Mouse (Mus musculus) small intestine, adult 2 months (tissue): ENCODE measurements around the gene Tsc22d4.

Experiments used
- CTCF ChIP-seq: fragments of 200-500 bp; IDR thresholded peaks from 2 replicates; pipeline ENCODE4 v1.5.1; 2012; ENCODE audit warnings: low read depth, mild to moderate bottlenecking, control low read depth, inconsistent platforms, low read length, moderate library complexity, mixed read lengths; ENCODE audit not compliant: insufficient replicate concordance, insufficient read length; ENCODE audit errors: extremely low read depth
- POLR2A ChIP-seq: fragments of 200-500 bp; IDR thresholded peaks from 2 replicates; pipeline ENCODE4 v1.6.1; 2012; ENCODE audit warnings: low read depth, mild to moderate bottlenecking, control low read depth, inconsistent platforms, low read length, moderate library complexity

DNA sequence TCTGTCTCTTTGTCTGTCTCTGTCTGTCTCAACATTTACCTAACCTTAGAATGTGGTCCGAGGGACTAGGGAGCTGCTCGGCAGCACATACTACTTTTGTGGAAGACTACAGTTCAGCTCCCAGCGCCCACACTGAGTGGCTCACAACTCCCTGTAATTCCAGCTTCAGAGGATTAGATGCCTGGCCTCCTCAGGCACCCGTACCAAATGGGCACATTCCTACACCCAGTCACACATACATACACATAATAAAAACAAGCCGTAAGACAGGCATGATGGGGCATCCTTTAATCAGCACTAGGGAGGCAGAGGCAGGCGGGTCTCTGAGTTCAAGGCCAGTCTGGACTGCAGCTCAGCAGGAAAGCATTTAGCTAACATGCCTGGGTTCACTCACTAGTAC, 2.7 kb upstream of the Tsc22d4 start:
- TF ChIP-seq CTCF: no peak
- no peak for TF ChIP-seq POLR2A
